Mouse (Mus musculus): ENCODE results near the gene Apba3. TPM values are rescaled to one million over a fixed set of nuclear protein-coding genes. Genes with fewer than 3 reads are reported as not detected.

Gene Apba3
- polyA plus RNA-seq, 1 experiment: 59.5 TPM

GRCm38 (mm10) chr10:81320550-81321347 is 54.0 kb downstream of the Apba3 start, which contains the start of gene Cactin:
Gene Cactin (plus strand): TSS chr10:81321103.
- Histone ChIP-seq H3K4me3 (ENCODE audit: insufficient read depth, low read depth, low read length) (peak within 1 kb of the TSS; percentile 84), H3K27ac (replicated peaks; ENCODE audit: low read depth, low read length) (peak within 1 kb of the TSS; percentile 97), H3K4me1 (ENCODE audit: control insufficient read depth, insufficient read depth, insufficient read length, low read length) (peaks cover 13% of the 10 kb centered on the region; the same call in 1 of the 2 replicates)

GRCm38 (mm10) chr10:81321436-81321835 is 54.7 kb downstream of the Apba3 start:
- peaks cover 13% of the 10 kb centered on the region; the same call in 1 of the 2 replicates for H3K4me1 ChIP-seq (ENCODE audit: control insufficient read depth, insufficient read depth, insufficient read length, low read length)
- H3K4me3 ChIP-seq (ENCODE audit: insufficient read depth, low read depth, low read length): peak overlapping the region; percentile 84
- H3K27ac ChIP-seq (replicated peaks; ENCODE audit: low read depth, low read length): peak overlapping the region; percentile 50

- Histone ChIP-seq H3K4me1 (ENCODE audit: control insufficient read depth, insufficient read depth, insufficient read length, low read length) (peaks cover 18% of the 10 kb centered on the region), H3K4me3 (ENCODE audit: insufficient read depth, low read depth, low read length) (no peak overlapping the region; the same call in 1 of the 2 replicates), H3K27ac (replicated peaks; ENCODE audit: low read depth, low read length) (no peak overlapping the region)
Measured at GRCm38 (mm10) chr10:81322444-81322843, 55.7 kb downstream of the Apba3 start.

Other genes starting within 250 kb of the Apba3 start
- gene Diras1, start 241.3 kb upstream of the Apba3 start, polyA plus RNA-seq (2012; ENCODE audit: insufficient read depth, insufficient read length, missing spikeins): not detected in 2 replicates
- gene Slc39a3, start 229.5 kb upstream of the Apba3 start, polyA plus RNA-seq (2012; ENCODE audit: insufficient read depth, insufficient read length, missing spikeins): 7.0 and 12.1 TPM in 2 replicates
- gene Sgta, start 206.8 kb upstream of the Apba3 start, polyA plus RNA-seq (2012; ENCODE audit: insufficient read depth, insufficient read length, missing spikeins): 130 and 139 TPM in 2 replicates
- gene Thop1, start 196.9 kb upstream of the Apba3 start, polyA plus RNA-seq (2012; ENCODE audit: insufficient read depth, insufficient read length, missing spikeins): 7.0 and 11.3 TPM in 2 replicates
- not detected in 2 replicates for gene Creb3l3, start 168.1 kb upstream of the Apba3 start, polyA plus RNA-seq (2012; ENCODE audit: insufficient read depth, insufficient read length, missing spikeins)
- 64.4 and 88.3 TPM in 2 replicates for gene Map2k2, start 161.0 kb upstream of the Apba3 start, polyA plus RNA-seq (2012; ENCODE audit: insufficient read depth, insufficient read length, missing spikeins)
- 28.4 and 29.6 TPM in 2 replicates for gene Zbtb7a, start 131.7 kb upstream of the Apba3 start, polyA plus RNA-seq (2012; ENCODE audit: insufficient read depth, insufficient read length, missing spikeins)
- gene Pias4, start 99.0 kb upstream of the Apba3 start, polyA plus RNA-seq (2012; ENCODE audit: insufficient read depth, insufficient read length, missing spikeins): 10.3 and 13.4 TPM in 2 replicates
- gene Eef2, start 90.3 kb upstream of the Apba3 start, polyA plus RNA-seq (2012; ENCODE audit: insufficient read depth, insufficient read length, missing spikeins): 538 and 581 TPM in 2 replicates
- 15.7 and 31.7 TPM in 2 replicates for gene Dapk3, start 84.0 kb upstream of the Apba3 start, polyA plus RNA-seq (2012; ENCODE audit: insufficient read depth, insufficient read length, missing spikeins)
- not detected in 2 replicates for gene 4930442H23Rik, start 83.1 kb upstream of the Apba3 start, polyA plus RNA-seq (2012; ENCODE audit: insufficient read depth, insufficient read length, missing spikeins)
- gene Nmrk2, start 64.9 kb upstream of the Apba3 start, polyA plus RNA-seq (2012; ENCODE audit: insufficient read depth, insufficient read length, missing spikeins): 1.4 TPM in 1 of 2 replicates, not detected in the other
- gene Atcay, start 36.1 kb upstream of the Apba3 start, polyA plus RNA-seq (2012; ENCODE audit: insufficient read depth, insufficient read length, missing spikeins): not detected in 2 replicates
- 0.32 and 1.2 TPM in 2 replicates for gene Zfr2, start 33.8 kb upstream of the Apba3 start, polyA plus RNA-seq (2012; ENCODE audit: insufficient read depth, insufficient read length, missing spikeins)
- gene Matk, start 14.0 kb upstream of the Apba3 start, polyA plus RNA-seq (2012; ENCODE audit: insufficient read depth, insufficient read length, missing spikeins): not detected in 2 replicates
- 122 and 144 TPM in 2 replicates for gene Mrpl54, start within 50 bp of the Apba3 start, polyA plus RNA-seq (2012; ENCODE audit: insufficient read depth, insufficient read length, missing spikeins)
- gene Tjp3, start 24.6 kb downstream of the Apba3 start, polyA plus RNA-seq (2012; ENCODE audit: insufficient read depth, insufficient read length, missing spikeins): 1.6 TPM in 1 of 2 replicates, not detected in the other
- gene Pip5k1c, start 26.0 kb downstream of the Apba3 start, polyA plus RNA-seq (2012; ENCODE audit: insufficient read depth, insufficient read length, missing spikeins): 10.6 and 12.4 TPM in 2 replicates
- gene Cactin, start 54.1 kb downstream of the Apba3 start, polyA plus RNA-seq (2012; ENCODE audit: insufficient read depth, insufficient read length, missing spikeins): 8.4 and 9.6 TPM in 2 replicates
- gene Tbxa2r, start 61.8 kb downstream of the Apba3 start, polyA plus RNA-seq (2012; ENCODE audit: insufficient read depth, insufficient read length, missing spikeins): not detected in 2 replicates
- gene Gipc3, start 76.3 kb downstream of the Apba3 start, polyA plus RNA-seq (2012; ENCODE audit: insufficient read depth, insufficient read length, missing spikeins): 1.0 TPM in 1 of 2 replicates, not detected in the other
- 66.1 and 78.7 TPM in 2 replicates for gene Hmg20b, start 83.5 kb downstream of the Apba3 start, polyA plus RNA-seq (2012; ENCODE audit: insufficient read depth, insufficient read length, missing spikeins)
- 8.3 and 11.5 TPM in 2 replicates for gene Mfsd12, start 90.5 kb downstream of the Apba3 start, polyA plus RNA-seq (2012; ENCODE audit: insufficient read depth, insufficient read length, missing spikeins)
- not detected in 2 replicates for gene 4930404N11Rik, start 98.9 kb downstream of the Apba3 start, polyA plus RNA-seq (2012; ENCODE audit: insufficient read depth, insufficient read length, missing spikeins)
- gene Fzr1, start 111.6 kb downstream of the Apba3 start, polyA plus RNA-seq (2012; ENCODE audit: insufficient read depth, insufficient read length, missing spikeins): 9.3 and 10.3 TPM in 2 replicates
- 25.1 and 35.9 TPM in 2 replicates for gene Dohh, start 117.5 kb downstream of the Apba3 start, polyA plus RNA-seq (2012; ENCODE audit: insufficient read depth, insufficient read length, missing spikeins)
- gene Gm48551, start 117.5 kb downstream of the Apba3 start, polyA plus RNA-seq (2012; ENCODE audit: insufficient read depth, insufficient read length, missing spikeins): 2.4 TPM in 1 of 2 replicates, not detected in the other
- gene Gm48552, start 122.0 kb downstream of the Apba3 start, polyA plus RNA-seq (2012; ENCODE audit: insufficient read depth, insufficient read length, missing spikeins): not detected in 2 replicates
- 1.9 and 5.3 TPM in 2 replicates for gene Smim24, start 126.1 kb downstream of the Apba3 start, polyA plus RNA-seq (2012; ENCODE audit: insufficient read depth, insufficient read length, missing spikeins)
- gene Nfic, start 188.7 kb downstream of the Apba3 start, polyA plus RNA-seq (2012; ENCODE audit: insufficient read depth, insufficient read length, missing spikeins): 40.9 and 42.9 TPM in 2 replicates
- 0.63 TPM in 1 of 2 replicates, not detected in the other for gene Celf5, start 215.7 kb downstream of the Apba3 start, polyA plus RNA-seq (2012; ENCODE audit: insufficient read depth, insufficient read length, missing spikeins)
- gene Ncln, start 229.4 kb downstream of the Apba3 start, polyA plus RNA-seq (2012; ENCODE audit: insufficient read depth, insufficient read length, missing spikeins): 13.9 and 17.9 TPM in 2 replicates
- gene S1pr4, start 233.2 kb downstream of the Apba3 start, polyA plus RNA-seq (2012; ENCODE audit: insufficient read depth, insufficient read length, missing spikeins): 0.71 and 0.79 TPM in 2 replicates